Mouse (Mus musculus) sigmoid colon, adult 10 weeks (tissue): ENCODE measurements around the gene Hgfac. TPM values are rescaled to one million over a fixed set of nuclear protein-coding genes. Genes with fewer than 3 reads are reported as not detected.

Experiments
- polyA plus RNA-seq: library from polyadenylated mRNA; stranded (reverse); fragments of 350-450 nt; fragmentation: Illumina TruSeq; extraction: RNeasy Lipid Tissue Mini Kit (QIAGEN cat#74804); gene quantifications from one replicate; pipeline ENCODE4 v1.2.3, GENCODE M21; 2014; ENCODE audit warnings: low read depth, low replicate concordance

Gene Hgfac
- polyA plus RNA-seq, result 3.5 TPM

DNA sequence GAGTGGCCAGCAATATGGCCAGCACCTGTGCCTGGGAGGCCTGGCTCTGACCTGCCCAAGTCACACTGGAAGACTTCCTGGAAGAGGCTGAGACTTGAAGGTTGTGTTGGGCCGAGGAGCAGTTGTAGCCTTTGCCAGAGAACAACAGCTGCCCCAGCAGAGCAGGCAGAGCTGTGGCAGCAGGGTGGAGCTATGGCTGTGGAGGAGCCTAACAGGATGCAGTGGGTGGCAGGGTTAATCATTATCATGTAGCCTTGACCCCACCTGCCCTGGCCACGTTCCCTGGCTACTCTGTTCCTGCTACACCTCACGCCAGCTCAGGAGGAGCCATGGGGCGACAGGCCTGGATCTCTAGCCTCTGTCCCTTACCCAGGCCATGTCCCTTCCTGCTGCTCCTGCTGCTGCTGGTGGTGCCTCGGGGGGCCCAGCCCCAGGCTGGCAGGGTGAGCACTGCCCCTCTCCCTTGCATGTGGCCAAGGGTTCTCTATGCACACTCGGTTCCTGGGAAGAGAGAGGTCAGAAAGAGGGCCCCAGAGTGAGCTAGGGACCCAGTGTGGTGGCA is at the start of gene Hgfac:
Gene Hgfac (plus strand): TSS at position 242 of the 562 bp plus-strand sequence.

DNA sequence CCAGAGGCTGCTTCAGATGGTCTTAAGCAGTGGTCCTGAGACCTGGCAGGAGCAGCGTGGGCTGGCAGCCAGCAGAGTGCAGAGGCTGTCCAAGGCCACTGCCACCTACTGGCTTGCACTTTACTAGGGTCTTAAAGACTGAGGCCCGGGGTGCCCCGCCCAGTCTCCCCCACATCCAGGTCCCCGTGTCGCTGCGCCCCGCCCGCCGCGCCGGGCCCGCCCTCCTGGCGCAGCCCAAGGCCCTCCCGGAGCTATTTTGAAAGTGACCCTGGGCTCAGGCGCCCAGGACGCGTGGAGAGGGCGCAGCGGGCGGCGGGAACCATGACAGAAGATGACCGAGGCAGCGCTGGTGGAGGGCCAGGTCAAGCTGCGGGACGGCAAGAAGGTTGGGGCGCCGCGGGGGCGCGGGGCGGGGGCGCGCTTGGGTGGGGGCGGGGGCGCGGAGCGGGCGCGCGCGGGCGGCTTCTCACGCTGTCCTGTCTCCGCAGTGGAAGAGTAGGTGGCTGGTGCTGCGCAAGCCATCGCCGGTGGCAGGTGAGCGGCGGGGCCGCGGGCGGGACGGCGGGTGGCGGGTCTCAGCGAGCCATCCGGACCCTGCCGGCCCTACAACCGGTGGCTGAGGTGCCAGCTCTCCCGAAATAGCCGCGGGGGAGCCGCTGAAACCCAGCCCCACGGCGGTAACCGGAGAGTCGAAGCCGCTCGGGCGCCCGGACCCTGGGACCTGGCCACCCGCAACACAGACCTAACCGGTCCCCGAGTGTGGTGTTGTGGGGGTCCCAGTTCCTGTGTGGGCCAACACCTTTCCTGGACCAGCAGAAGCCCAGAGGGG is 15.5 kb downstream of the Hgfac start, which contains the start of gene Dok7:
Gene Dok7 (plus strand): TSS at position 163 of the 829 bp plus-strand sequence.

Other genes with a start within 250 kb of the Hgfac start
- not detected for gene Msantd1, start 133.5 kb upstream of the Hgfac start, polyA plus RNA-seq
- 7.9 TPM for gene Rgs12, start 92.1 kb upstream of the Hgfac start, polyA plus RNA-seq
- gene Dok7, start 15.3 kb downstream of the Hgfac start, polyA plus RNA-seq, result not detected
- 7.8 TPM for gene Lrpap1, start 64.3 kb downstream of the Hgfac start, polyA plus RNA-seq
- not detected for gene Adra2c, start 236.8 kb downstream of the Hgfac start, polyA plus RNA-seq